Mouse (Mus musculus) CH12.LX (cell line): Measurements from ENCODE around the gene Als2cr12. TPM values are rescaled to one million over a fixed set of nuclear protein-coding genes. Genes with fewer than 3 reads are reported as not detected.
A peak's percentile ranks its signal among the peaks of the same experiment; 100 is the strongest.
"Not testable (repeated sequence)": the region's sequence is repeated elsewhere in the genome, so short reads cannot be mapped to it uniquely, and the experiment has no call there.

Experiments used
- DNase-seq: peaks from one replicate; pipeline ENCODE4 v3.0.0-alpha.2; 2013; ENCODE audit errors: extremely low read depth
- H3K27ac ChIP-seq: 2 replicates; pipeline ENCODE4 v1.5.1; 2012; ENCODE audit warnings: low read depth, mild to moderate bottlenecking, control low read depth, moderate library complexity; ENCODE audit not compliant: insufficient read depth
- H3K27me3 ChIP-seq: replicated peaks from 2 replicates; pipeline ENCODE3; 2012; ENCODE audit warnings: inconsistent platforms
- H3K36me3 ChIP-seq, 2 experiments: replicated peaks in 1 of 2; 2 replicates each; pipeline versions ENCODE3 to v1.6.1; 2012; ENCODE audit warnings: inconsistent platforms in 1 of 2, low read length in 1 of 2, mild to moderate bottlenecking in 1 of 2, mixed read lengths in 1 of 2, moderate library complexity in 1 of 2; ENCODE audit not compliant: control insufficient read depth in 1 of 2, insufficient read depth in 1 of 2
- H3K4me1 ChIP-seq, 2 experiments: 2 replicates each; pipeline ENCODE4 v1.6.1; 2012; ENCODE audit warnings: inconsistent platforms in 1 of 2, moderate library complexity in 1 of 2; ENCODE audit not compliant: insufficient read depth in 2 of 2, control insufficient read depth in 1 of 2
- H3K4me2 ChIP-seq: 2 replicates; pipeline ENCODE4 v1.6.1; 2012; ENCODE audit warnings: low read depth, mild to moderate bottlenecking, control low read depth; ENCODE audit not compliant: poor library complexity, insufficient read depth, severe bottlenecking
- H3K4me3 ChIP-seq, 3 experiments: fragments of 150-350 bp in 1 of 3; sonication (generic) in 1 of 3; replicated peaks in 1 of 3; 2 replicates each; pipeline versions ENCODE3 to v1.5.1; 2011 to 2012; ENCODE audit warnings: low read depth in 2 of 3, low read length in 2 of 3, mild to moderate bottlenecking in 2 of 3, moderate library complexity in 2 of 3, control low read depth in 1 of 3, improper control_type of control experiment in 1 of 3, inconsistent platforms in 1 of 3, mixed read lengths in 1 of 3; ENCODE audit not compliant: poor library complexity in 1 of 3
- H3K79me2 ChIP-seq: replicated peaks from 2 replicates; pipeline ENCODE4 v1.6.1; 2012; ENCODE audit warnings: mild to moderate bottlenecking, moderate library complexity; ENCODE audit not compliant: control insufficient read depth, poor library complexity, insufficient read depth, severe bottlenecking; ENCODE audit errors: extremely low read depth
- H3K9ac ChIP-seq: 2 replicates; pipeline ENCODE4 v1.6.1; 2012; ENCODE audit warnings: low read depth, mild to moderate bottlenecking, control low read depth, moderate library complexity; ENCODE audit not compliant: insufficient read depth
- H3K9me3 ChIP-seq: replicated peaks from 2 replicates; pipeline ENCODE3; 2012; ENCODE audit warnings: low read length, inconsistent platforms, mixed read lengths
- CHD2 ChIP-seq: IDR thresholded peaks from 2 replicates; pipeline ENCODE4 v1.6.1; 2011; ENCODE audit warnings: low read length, improper control_type of control experiment
- CTCF ChIP-seq, 2 experiments: IDR thresholded peaks in 1 of 2; conservative IDR thresholded peaks in 1 of 2; 2 replicates each; pipeline ENCODE4 v1.5.1; 2011 to 2012; ENCODE audit warnings: low read depth in 2 of 2, low read length in 2 of 2, improper control_type of control experiment in 1 of 2, inconsistent platforms in 1 of 2, mild to moderate bottlenecking in 1 of 2, moderate library complexity in 1 of 2
- ELF1 ChIP-seq: IDR thresholded peaks from 2 replicates; pipeline ENCODE4 v1.6.1; 2014; ENCODE audit warnings: low read depth, mild to moderate bottlenecking, inconsistent platforms, low read length, improper control_type of control experiment
- ETS1 ChIP-seq: conservative IDR thresholded peaks from 2 replicates; pipeline ENCODE4 v1.6.1; 2012; ENCODE audit warnings: low read depth, mild to moderate bottlenecking, inconsistent platforms, low read length, improper control_type of control experiment, moderate library complexity
- GABPA ChIP-seq: IDR thresholded peaks from 2 replicates; pipeline ENCODE4 v1.6.1; 2012; ENCODE audit warnings: low read depth, low read length, improper control_type of control experiment, inconsistent platforms; ENCODE audit not compliant: insufficient replicate concordance
- IRF4 ChIP-seq: IDR thresholded peaks from 2 replicates; pipeline ENCODE4 v1.6.1; 2014; ENCODE audit warnings: low read depth, mild to moderate bottlenecking, inconsistent platforms, low read length, improper control_type of control experiment
- JUN ChIP-seq: IDR thresholded peaks from 2 replicates; pipeline ENCODE4 v1.6.1; 2011; ENCODE audit warnings: low read depth, mild to moderate bottlenecking, low read length, improper control_type of control experiment, moderate library complexity; ENCODE audit not compliant: insufficient read depth
- JUND ChIP-seq: conservative IDR thresholded peaks from 2 replicates; pipeline ENCODE4 v1.6.1; 2011; ENCODE audit warnings: low read depth, low read length, improper control_type of control experiment
- KAT2A ChIP-seq: IDR thresholded peaks from 2 replicates; pipeline ENCODE4 v1.6.1; 2012; ENCODE audit warnings: low read length, improper control_type of control experiment, inconsistent platforms; ENCODE audit not compliant: insufficient replicate concordance
- MAFK ChIP-seq: IDR thresholded peaks from 2 replicates; pipeline ENCODE4 v1.6.1; 2011; ENCODE audit warnings: low read length, improper control_type of control experiment; ENCODE audit not compliant: insufficient replicate concordance
- MAZ ChIP-seq: IDR thresholded peaks from 2 replicates; pipeline ENCODE4 v1.6.1; 2012; ENCODE audit warnings: low read depth, mild to moderate bottlenecking, inconsistent platforms, low read length, improper control_type of control experiment, moderate library complexity
- MXI1 ChIP-seq: IDR thresholded peaks from 2 replicates; pipeline ENCODE4 v1.6.1; 2011; ENCODE audit warnings: mild to moderate bottlenecking, low read depth, low read length, improper control_type of control experiment
- MYC ChIP-seq: IDR thresholded peaks from 2 replicates; pipeline ENCODE4 v1.6.1; 2011; ENCODE audit warnings: low read depth, mild to moderate bottlenecking, improper control_type of control experiment, low read length
- NELFE ChIP-seq: IDR thresholded peaks from 2 replicates; pipeline ENCODE4 v1.6.1; 2011; ENCODE audit warnings: low read depth, low read length, improper control_type of control experiment
- POLR2A ChIP-seq: IDR thresholded peaks from 2 replicates; pipeline ENCODE4 v1.6.1; 2011; ENCODE audit warnings: low read depth, mild to moderate bottlenecking, improper control_type of control experiment, low read length
- POLR2AphosphoS2 ChIP-seq: IDR thresholded peaks from 2 replicates; pipeline ENCODE4 v1.6.1; 2011; ENCODE audit warnings: low read depth, low read length, improper control_type of control experiment
- RAD21 ChIP-seq: IDR thresholded peaks from 2 replicates; pipeline ENCODE4 v1.6.1; 2011; ENCODE audit warnings: low read depth, mild to moderate bottlenecking, low read length, improper control_type of control experiment, moderate library complexity
- RCOR1 ChIP-seq: conservative IDR thresholded peaks from 2 replicates; pipeline ENCODE4 v1.6.1; 2012; ENCODE audit warnings: low read depth, mild to moderate bottlenecking, inconsistent platforms, low read length, improper control_type of control experiment
- SIN3A ChIP-seq: IDR thresholded peaks from 2 replicates; pipeline ENCODE4 v1.6.1; 2012; ENCODE audit warnings: low read length, improper control_type of control experiment, inconsistent platforms
- TCF12 ChIP-seq: IDR thresholded peaks from 2 replicates; pipeline ENCODE4 v1.6.1; 2014; ENCODE audit warnings: low read depth, mild to moderate bottlenecking, inconsistent platforms, low read length, improper control_type of control experiment
- UBTF ChIP-seq: IDR thresholded peaks from 2 replicates; pipeline ENCODE4 v1.6.1; 2012; ENCODE audit warnings: low read depth, mild to moderate bottlenecking, inconsistent platforms, low read length, improper control_type of control experiment, moderate library complexity
- ZKSCAN1 ChIP-seq: IDR thresholded peaks from 2 replicates; pipeline ENCODE4 v1.6.1; 2012; ENCODE audit warnings: low read depth, inconsistent platforms, low read length, improper control_type of control experiment, borderline replicate concordance
- ZNF384 ChIP-seq: IDR thresholded peaks from 2 replicates; pipeline ENCODE4 v1.6.1; 2012; ENCODE audit warnings: low read depth, low read length, improper control_type of control experiment, inconsistent platforms
- dilution Hi-C: fragments of 300-500 bp; cut with MboI; formaldehyde crosslinking; loops from 2 replicates; pipeline ENCODE4 v1.14.3; 2020; ENCODE audit warnings: low sequenced_read_pairs; ENCODE audit not compliant: extremely low pct_unique_long_range_greater_than_20kb, extremely low pct_ligation_motif_present
- in situ Hi-C: fragments of 300-500 bp; cut with MboI; formaldehyde crosslinking; loops from 3 replicates; pipeline ENCODE4 v1.14.3; 2019; ENCODE audit warnings: low sequenced_read_pairs, low pct_ligation_motif_present, low pct_unique_long_range_greater_than_20kb, mixed read lengths
- polyA plus RNA-seq: library from polyadenylated mRNA; unstranded; fragments of >175 nt; gene quantifications from 2 replicates; pipeline ENCODE4 v1.2.1, GENCODE M21; 2012; ENCODE audit warnings: low read depth; ENCODE audit not compliant: insufficient read length
- total RNA-seq, 2 experiments: library from RNA; depleted of rRNA; stranded (reverse); fragments of 300-350 nt in 1 of 2; fragments of >200 nt in 1 of 2; gene quantifications; 2 replicates each; pipeline ENCODE4 v1.2.3; 2012 to 2014

The Als2cr12 gene
- total and polyA plus RNA-seq, 3 experiments: 0.33 TPM; not detected in 2

GRCm38 (mm10) chr1:58663365-58663764 is 32.4 kb downstream of the Als2cr12 start:
- DNase-seq, H3K27me3 ChIP-seq, H3K4me2 ChIP-seq, H3K27ac ChIP-seq, H3K36me3 ChIP-seq, H3K79me2 ChIP-seq, H3K9ac ChIP-seq, H3K4me3 ChIP-seq, dilution Hi-C loops, in situ Hi-C loops, H3K9me3 ChIP-seq, H3K4me1 ChIP-seq: not testable (repeated sequence)

DNA sequence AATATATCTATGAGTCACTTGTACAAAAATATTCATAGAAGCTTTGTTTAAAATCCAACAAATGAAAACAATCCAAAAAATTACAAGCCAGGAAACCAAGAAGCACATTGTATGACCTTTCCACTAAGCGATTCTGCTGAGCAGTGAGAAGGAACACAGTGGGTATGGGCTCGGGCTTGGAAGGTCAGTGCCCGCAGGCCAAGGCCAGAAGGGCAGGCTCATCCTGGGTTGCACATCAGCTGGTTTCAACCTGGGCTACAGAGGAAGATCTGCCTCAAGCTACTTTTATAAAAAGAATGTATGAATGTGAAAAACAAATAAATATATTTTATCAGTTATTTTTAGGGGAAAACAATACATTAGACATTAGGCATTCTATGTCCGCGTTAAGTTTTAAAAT is 33.1 kb downstream of the Als2cr12 start:
- H3K79me2 ChIP-seq, H3K27me3 ChIP-seq, DNase-seq, H3K4me1 ChIP-seq, H3K27ac ChIP-seq, H3K9me3 ChIP-seq, in situ Hi-C loops, H3K4me3 ChIP-seq, H3K9ac ChIP-seq, dilution Hi-C loops, H3K36me3 ChIP-seq, H3K4me2 ChIP-seq: not testable (repeated sequence)

GRCm38 (mm10) chr1:58652480-58653403 is 43.0 kb downstream of the Als2cr12 start:
- DNase-seq: peak; percentile 45
- peak overlapping the region; percentile 21; the same call in 1 of the 2 replicates for H3K27ac ChIP-seq
- in situ Hi-C loops: no loop called here
- dilution Hi-C loops: no loop called here
- H3K79me2 ChIP-seq: no peaks in the 10 kb centered on the region
- peak overlapping the region; percentile 70 for H3K9ac ChIP-seq
- peak overlapping the region; percentile 7 for H3K4me2 ChIP-seq
- H3K27me3 ChIP-seq: no peaks in the 10 kb centered on the region
- peaks cover 3% of the 10 kb centered on the region in 2 experiments; a peak in 2 of 4 replicates for H3K4me1 ChIP-seq
- H3K36me3 ChIP-seq: peaks cover 4 to 5% of the 10 kb centered on the region in 2 experiments
- peak overlapping the region; percentile 61 to 67 (median 62) for H3K4me3 ChIP-seq
- H3K9me3 ChIP-seq: no peaks in the 10 kb centered on the region
- TF ChIP-seq MAFK (no peak), GABPA (no peak), TCF12 (peak; percentile 31; the same call in 1 of the 2 replicates), MXI1 (peak; percentile 47; the same call in 1 of the 2 replicates), JUN (no peak), ETS1 (no peak), POLR2AphosphoS2 (no peak), SIN3A (peak; percentile 66; the same call in 1 of the 2 replicates), UBTF (peak; percentile 71), RAD21 (no peak), KAT2A (no peak), ZKSCAN1 (no peak), ZNF384 (no peak), CHD2 (no peak), MYC (no peak), IRF4 (peak; percentile 21; the same call in 1 of the 2 replicates), ELF1 (0 out of 2 replicates have a peak, but pooled peaks have one; percentile 9), MAZ (no peak), CTCF (conservative IDR thresholded peaks at IDR 0.05 in 1 of 2, IDR thresholded peaks at IDR 0.05 in 1 of 2; ENCODE audit: low read depth in 2 of 2, low read length in 2 of 2) (0 out of 4 replicates have a peak, but pooled peaks of 1 of the 2 experiments have one; percentile 3), RCOR1 (no peak), NELFE (peak; percentile 27; the same call in 1 of the 2 replicates), POLR2A (peak; percentile 70), JUND (no peak)
